In the genomic region with DNA sequence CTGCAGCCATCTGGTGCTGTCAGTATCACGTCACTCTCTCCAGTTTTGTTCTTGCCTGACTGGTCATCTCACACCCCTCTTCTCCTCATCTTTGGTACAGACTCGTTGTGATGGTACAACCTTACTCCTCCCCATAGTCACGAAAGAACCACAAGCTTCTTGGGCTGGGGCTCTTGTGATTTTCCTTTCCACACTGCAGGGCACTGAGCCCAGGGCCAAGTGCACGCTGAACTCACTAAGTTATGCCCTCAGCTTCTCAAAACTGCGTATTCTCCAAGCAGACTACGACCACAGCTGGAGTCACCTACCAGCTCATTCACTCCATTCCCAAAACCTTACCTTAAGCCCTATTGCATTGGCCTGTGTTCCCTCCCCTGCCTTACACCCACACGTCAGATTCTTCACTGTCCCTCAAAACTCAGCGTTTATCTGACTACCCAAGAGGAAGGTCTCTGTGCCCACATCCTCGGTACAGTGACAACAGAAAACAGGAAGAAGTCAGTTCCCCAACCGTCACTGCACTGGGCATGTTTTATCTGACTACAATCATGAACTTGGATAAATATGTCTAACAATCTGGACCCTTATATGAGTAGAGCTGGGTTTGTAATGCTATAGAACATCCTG, we compare ENCODE assay signal across 11 mouse cellular contexts.
DNase-seq lines count a peak whose midpoint lies in the region; TF ChIP-seq lines count a peak whose summit lies in the region.
"Had no signal": no experiment of that assay in that cellular context is flagged by ENCODE, and none has a peak within 500 bp of the region (broad histone marks: within the 10 kb centered on the region; RNA-seq: fewer than 3 reads in every experiment).

No protein-coding gene starts in this region.

- intact Hi-C loops in gastrocnemius, adult 2 months (cut with DNase I) = no loop called here
- intact Hi-C loops in left cerebral cortex, postnatal 10 days (cut with DNase I) = no loop called here

- H3K4me3 ChIP-seq in gastrocnemius, adult 2 months = no peak overlapping the region
- H3K4me3 ChIP-seq: forebrain, embryonic 15.5 days; midbrain, embryonic 10.5 days had no signal

- H3K27ac ChIP-seq in gastrocnemius, adult 2 months = peak overlapping the region; percentile 31; the same call in 1 of the 2 replicates
- H3K27ac ChIP-seq: forebrain, embryonic 15.5 days; midbrain, embryonic 10.5 days had no signal

- DNase-seq in gastrocnemius, adult 2 months = no peak
- no peak for DNase-seq in gastrocnemius, adult 18-20 months (ENCODE audit: low spot score)
- DNase-seq in T-cell, adult 2 months (ENCODE audit: low spot score) = peak; percentile 79
- peak; percentile 9 for DNase-seq in lung, postnatal 14 days
- peak; percentile 81 to 84 for DNase-seq in spleen, postnatal 36 days (ENCODE audit: low spot score in 2 of 2)
- DNase-seq in left cerebral cortex, postnatal 10 days (ENCODE audit: extremely low spot score in 1 of 2, low spot score in 2 of 2) = no peak
- DNase-seq in gastrocnemius, postnatal 4 days (ENCODE audit: low spot score in 2 of 2) = no peak
- DNase-seq in adrenal gland, postnatal 10 days = no peak
- DNase-seq: heart, postnatal 10 days had no signal

- no peak for TF ChIP-seq CTCF in gastrocnemius, adult 2 months (IDR thresholded peaks at IDR 0.05)

Comparison
In these comparisons a context has a peak if more than half of its experiments do, and no peak if none do; other contexts are left out.
1. DNase-seq: peak in T-cell, adult 2 months (single experiment), lung, postnatal 14 days (single experiment) and spleen, postnatal 36 days (2 of 2); none in gastrocnemius, adult 2 months (single experiment), gastrocnemius, adult 18-20 months (single experiment), left cerebral cortex, postnatal 10 days (0 of 2), gastrocnemius, postnatal 4 days (0 of 2) and adrenal gland, postnatal 10 days (single experiment).